1 mouse cellular context compared by ENCODE assay signal in the genomic region with DNA sequence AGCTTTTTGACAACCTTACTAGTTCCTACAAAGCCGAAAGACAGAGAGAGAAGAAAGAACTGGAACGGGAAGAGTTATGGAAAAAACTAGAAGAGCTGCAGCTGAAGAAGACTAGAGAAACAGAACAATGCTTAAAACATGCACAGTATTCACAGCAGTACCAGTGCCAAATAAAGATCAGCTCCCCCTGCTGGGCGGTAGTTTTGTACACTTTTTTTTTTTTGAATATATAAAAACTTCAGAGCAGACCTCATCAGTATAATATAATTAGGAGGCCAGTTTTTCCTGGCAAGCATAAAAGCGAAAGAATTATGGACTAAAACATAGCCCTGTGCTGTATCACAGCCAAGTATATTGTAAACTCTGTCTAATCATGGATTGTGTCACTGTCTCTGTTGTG. TPM values are rescaled to one million over a fixed set of nuclear protein-coding genes. Genes with fewer than 3 reads are reported as not detected.
"Had no signal": no experiment of that assay in that cellular context is flagged by ENCODE, and none has a peak within 500 bp of the region (broad histone marks: within the 10 kb centered on the region; RNA-seq: fewer than 3 reads in every experiment).

No protein-coding gene starts in this region.

RNA-seq across cellular contexts. Expression of a gene that starts 28.0 kb away (rescaled TPM):
- polyA plus RNA-seq: small intestine, adult 2 months had no signal
